Mouse (Mus musculus): ENCODE measurements at regions not wholly inside any gene's neighbourhood (a gene's known extent, or its start where the extent isn't known, plus 50 kb on each side); places are given as distances from the start of the nearest gene placed in this dataset.
A peak's percentile ranks its signal among the peaks of the same experiment; 100 is the strongest.

DNA sequence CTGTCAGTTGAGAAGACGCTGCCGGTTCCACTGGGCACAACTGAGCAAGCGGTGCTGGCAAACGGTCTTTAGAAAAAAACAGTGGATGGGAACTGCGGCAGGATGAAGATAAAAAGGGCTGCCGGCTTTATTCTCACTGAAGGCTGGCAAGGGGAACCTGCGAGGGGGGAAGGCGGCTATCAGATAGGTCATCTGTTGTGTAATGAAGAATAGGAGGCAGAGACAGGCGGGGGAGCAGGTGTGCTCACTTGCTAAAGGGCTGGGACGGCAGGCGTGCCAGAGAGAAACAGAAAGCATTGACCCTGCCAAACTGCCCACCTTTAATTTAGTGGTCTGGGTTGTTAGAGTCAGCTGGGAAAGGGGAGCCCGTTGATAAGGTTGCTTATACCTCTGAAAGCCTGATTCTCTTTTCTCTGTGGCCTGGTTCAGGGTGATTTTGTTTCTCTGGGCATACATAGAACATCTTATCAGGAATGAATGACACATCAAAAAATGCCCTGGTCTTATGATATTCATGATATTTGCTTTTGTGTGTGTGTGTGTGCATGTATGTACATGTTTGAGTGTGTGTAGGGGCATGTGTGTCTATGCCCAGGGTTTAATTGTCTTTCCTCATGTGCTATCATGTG is 93.7 kb upstream of the Mki67 start:
- Histone ChIP-seq H3K4me1 (replicated peaks; ENCODE audit: control insufficient read depth, insufficient read depth, low read length) (peaks cover 5% of the 10 kb centered on the region; the same call in 1 of the 2 replicates), H3K27ac (ENCODE audit: low read length) (no peak overlapping the region)
- 44% methylated on average over 12 of the region's 12 CpGs for WGBS

DNA sequence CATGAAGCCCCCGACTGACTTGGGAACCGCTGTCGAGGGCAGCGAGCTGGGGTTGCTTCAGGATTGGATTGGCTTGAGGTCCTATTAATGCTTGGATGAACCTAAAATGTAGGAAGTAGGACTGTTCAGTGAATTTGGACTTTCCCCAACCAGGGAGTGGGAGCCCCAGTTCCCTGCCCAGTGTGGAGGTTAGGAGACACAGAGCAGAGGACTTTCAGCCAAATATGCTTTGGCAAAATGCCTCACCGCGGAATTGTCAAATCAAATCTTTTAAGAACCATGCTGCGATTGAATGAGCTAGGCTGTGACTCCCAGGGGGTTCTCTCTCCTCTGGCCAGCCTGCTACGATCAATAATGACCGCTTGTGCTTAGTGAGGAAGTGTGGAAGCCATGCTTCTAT is 94.8 kb upstream of the Mki67 start:
- no peak overlapping the region for H3K9ac ChIP-seq (replicated peaks; ENCODE audit: low read depth, low read length)
- no peaks in the 10 kb centered on the region for H3K36me3 ChIP-seq (ENCODE audit: control insufficient read depth, insufficient read depth)
- peaks cover 5% of the 10 kb centered on the region; the same call in 1 of the 2 replicates for H3K4me1 ChIP-seq (replicated peaks; ENCODE audit: control insufficient read depth, insufficient read depth, low read length)
- H3K4me3 ChIP-seq (replicated peaks; ENCODE audit: low read length) = no peak overlapping the region
- no peaks in the 10 kb centered on the region; the same call in 1 of the 2 replicates for H3K27me3 ChIP-seq (replicated peaks; ENCODE audit: control insufficient read depth, insufficient read depth, low read length)
- WGBS = 70% methylated on average over 9 of the region's 9 CpGs
- no peak overlapping the region for H3K27ac ChIP-seq (ENCODE audit: low read length)
- ATAC-seq = no peak
- no peak overlapping the region for H3K4me2 ChIP-seq (ENCODE audit: low read length)
- H3K9me3 ChIP-seq (ENCODE audit: control insufficient read depth, low read length) = no peaks in the 10 kb centered on the region

More for the DNA sequence above, 93.7 kb upstream of the Mki67 start:
- Histone ChIP-seq H3K4me3 (replicated peaks; ENCODE audit: low read length) (no peak overlapping the region), H3K9ac (replicated peaks; ENCODE audit: low read depth, low read length) (no peak overlapping the region), H3K36me3 (ENCODE audit: control insufficient read depth, insufficient read depth) (no peaks in the 10 kb centered on the region), H3K9me3 (ENCODE audit: control insufficient read depth, low read length) (no peaks in the 10 kb centered on the region), H3K27me3 (replicated peaks; ENCODE audit: control insufficient read depth, insufficient read depth, low read length) (no peaks in the 10 kb centered on the region; the same call in 1 of the 2 replicates), H3K4me2 (ENCODE audit: low read length) (no peak overlapping the region)
- no peak for ATAC-seq

DNA sequence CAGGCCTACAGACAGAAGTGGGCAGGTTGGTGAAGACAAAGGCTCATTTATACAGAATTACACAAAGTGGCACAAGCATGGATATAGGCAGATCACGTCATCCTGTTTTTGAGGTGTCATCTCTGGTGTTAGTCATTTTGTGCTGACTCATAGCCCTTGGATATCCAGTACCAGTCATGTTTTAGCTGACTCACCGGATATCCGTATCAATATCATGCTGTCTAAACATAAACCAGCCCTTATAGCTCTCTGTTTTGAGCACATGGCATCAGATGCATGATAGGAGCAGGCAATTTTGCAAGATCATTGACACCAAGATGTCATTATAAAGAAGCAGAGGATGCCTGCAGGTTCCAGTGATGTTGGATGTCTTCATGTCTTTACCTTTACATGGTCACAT is 97.5 kb upstream of the Mki67 start:
- ATAC-seq = no peak
- Histone ChIP-seq H3K36me3 (ENCODE audit: control insufficient read depth, insufficient read depth) (no peaks in the 10 kb centered on the region), H3K4me2 (ENCODE audit: low read length) (no peak overlapping the region), H3K9ac (replicated peaks; ENCODE audit: low read depth, low read length) (no peak overlapping the region), H3K9me3 (ENCODE audit: control insufficient read depth, low read length) (no peaks in the 10 kb centered on the region), H3K4me3 (replicated peaks; ENCODE audit: low read length) (no peak overlapping the region), H3K4me1 (replicated peaks; ENCODE audit: control insufficient read depth, insufficient read depth, low read length) (peaks cover 5% of the 10 kb centered on the region; the same call in 1 of the 2 replicates), H3K27me3 (replicated peaks; ENCODE audit: control insufficient read depth, insufficient read depth, low read length) (no peaks in the 10 kb centered on the region; the same call in 1 of the 2 replicates), H3K27ac (ENCODE audit: low read length) (no peak overlapping the region)
- WGBS = 92% methylated on average over 3 of the region's 3 CpGs

DNA sequence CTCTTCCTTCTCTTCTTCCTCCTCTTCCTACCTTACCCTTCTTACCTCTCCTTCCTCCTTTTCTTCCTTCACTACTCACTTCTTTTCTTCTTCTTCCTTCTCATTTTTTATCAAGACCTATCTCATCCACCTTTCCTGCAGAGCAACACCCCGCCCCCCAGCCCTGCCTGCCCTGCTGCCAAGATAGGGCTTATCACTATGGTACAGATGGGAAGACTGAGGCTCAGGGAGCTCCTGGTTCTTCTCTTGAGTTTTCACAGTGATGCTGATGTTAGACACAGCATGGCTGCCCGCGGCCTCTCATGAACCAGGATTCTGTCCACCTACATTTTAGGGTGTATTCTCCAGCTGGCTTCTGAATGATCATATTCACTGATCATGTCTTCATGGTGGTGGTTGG is 100.0 kb upstream of the Mki67 start:
- ATAC-seq = no peak
- no peaks in the 10 kb centered on the region; the same call in 1 of the 2 replicates for H3K27me3 ChIP-seq (replicated peaks; ENCODE audit: control insufficient read depth, insufficient read depth, low read length)
- no peak overlapping the region for H3K4me2 ChIP-seq (ENCODE audit: low read length)
- H3K4me1 ChIP-seq (replicated peaks; ENCODE audit: control insufficient read depth, insufficient read depth, low read length) = no peaks in the 10 kb centered on the region
- H3K27ac ChIP-seq (ENCODE audit: low read length) = no peak overlapping the region
- no peaks in the 10 kb centered on the region for H3K36me3 ChIP-seq (ENCODE audit: control insufficient read depth, insufficient read depth)
- no peak overlapping the region for H3K4me3 ChIP-seq (replicated peaks; ENCODE audit: low read length)
- H3K9me3 ChIP-seq (ENCODE audit: control insufficient read depth, low read length) = no peaks in the 10 kb centered on the region
- H3K9ac ChIP-seq (replicated peaks; ENCODE audit: low read depth, low read length) = no peak overlapping the region
- 98% methylated on average over 3 of the region's 3 CpGs for WGBS

DNA sequence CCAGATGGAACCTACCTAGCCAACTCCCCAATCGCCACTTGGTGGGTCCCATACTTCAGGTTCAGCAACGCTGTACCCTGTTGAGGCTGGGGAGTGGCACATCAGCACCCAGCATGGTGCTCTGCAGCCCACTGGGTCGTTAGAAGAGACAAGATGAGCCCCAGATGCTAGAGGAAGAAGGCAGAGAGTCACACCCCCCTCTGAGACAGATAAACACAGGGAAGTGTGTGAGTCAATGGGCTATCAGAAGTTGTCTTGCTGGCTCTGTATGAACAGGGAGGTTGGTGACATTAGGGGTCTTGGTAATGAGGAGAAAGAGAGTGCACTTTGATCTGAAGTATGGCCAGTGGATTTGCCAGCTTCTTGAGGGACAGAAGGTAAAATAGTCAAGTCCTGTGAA is 101.7 kb upstream of the Mki67 start:
- Histone ChIP-seq H3K4me2 (ENCODE audit: low read length) (no peak overlapping the region), H3K27me3 (replicated peaks; ENCODE audit: control insufficient read depth, insufficient read depth, low read length) (no peaks in the 10 kb centered on the region; the same call in 1 of the 2 replicates), H3K4me3 (replicated peaks; ENCODE audit: low read length) (no peak overlapping the region), H3K36me3 (ENCODE audit: control insufficient read depth, insufficient read depth) (no peaks in the 10 kb centered on the region), H3K9ac (replicated peaks; ENCODE audit: low read depth, low read length) (no peak overlapping the region), H3K27ac (ENCODE audit: low read length) (no peak overlapping the region), H3K9me3 (ENCODE audit: control insufficient read depth, low read length) (no peaks in the 10 kb centered on the region), H3K4me1 (replicated peaks; ENCODE audit: control insufficient read depth, insufficient read depth, low read length) (no peaks in the 10 kb centered on the region)
- WGBS = 63% methylated on average over 3 of the region's 3 CpGs
- ATAC-seq = no peak

DNA sequence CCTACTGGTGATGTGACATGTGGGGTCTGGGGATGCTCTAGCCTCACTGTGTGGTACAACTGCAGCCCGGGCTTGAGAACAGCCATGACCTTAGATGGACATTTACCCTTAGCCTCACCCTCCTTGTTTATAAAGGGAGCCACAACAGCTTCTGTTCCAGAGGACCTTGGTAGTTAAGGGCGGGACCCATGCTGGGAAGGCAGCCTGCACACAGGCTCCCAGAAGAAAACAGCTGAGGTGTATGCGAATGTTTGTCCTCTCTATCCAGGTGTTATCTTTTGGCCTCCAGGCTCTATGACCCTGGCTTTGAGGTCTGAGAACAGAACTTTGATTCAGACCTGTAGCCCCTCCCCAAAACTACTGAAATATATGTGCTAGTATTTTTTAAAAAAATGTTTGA is 102.1 kb upstream of the Mki67 start:
- Histone ChIP-seq H3K9ac (replicated peaks; ENCODE audit: low read depth, low read length) (no peak overlapping the region), H3K4me2 (ENCODE audit: low read length) (no peak overlapping the region), H3K4me3 (replicated peaks; ENCODE audit: low read length) (no peak overlapping the region), H3K4me1 (replicated peaks; ENCODE audit: control insufficient read depth, insufficient read depth, low read length) (no peaks in the 10 kb centered on the region), H3K27me3 (replicated peaks; ENCODE audit: control insufficient read depth, insufficient read depth, low read length) (no peaks in the 10 kb centered on the region; the same call in 1 of the 2 replicates), H3K27ac (ENCODE audit: low read length) (no peak overlapping the region), H3K36me3 (ENCODE audit: control insufficient read depth, insufficient read depth) (no peaks in the 10 kb centered on the region), H3K9me3 (ENCODE audit: control insufficient read depth, low read length) (no peaks in the 10 kb centered on the region)
- 91% methylated on average over 3 of the region's 3 CpGs for WGBS
- ATAC-seq = no peak

DNA sequence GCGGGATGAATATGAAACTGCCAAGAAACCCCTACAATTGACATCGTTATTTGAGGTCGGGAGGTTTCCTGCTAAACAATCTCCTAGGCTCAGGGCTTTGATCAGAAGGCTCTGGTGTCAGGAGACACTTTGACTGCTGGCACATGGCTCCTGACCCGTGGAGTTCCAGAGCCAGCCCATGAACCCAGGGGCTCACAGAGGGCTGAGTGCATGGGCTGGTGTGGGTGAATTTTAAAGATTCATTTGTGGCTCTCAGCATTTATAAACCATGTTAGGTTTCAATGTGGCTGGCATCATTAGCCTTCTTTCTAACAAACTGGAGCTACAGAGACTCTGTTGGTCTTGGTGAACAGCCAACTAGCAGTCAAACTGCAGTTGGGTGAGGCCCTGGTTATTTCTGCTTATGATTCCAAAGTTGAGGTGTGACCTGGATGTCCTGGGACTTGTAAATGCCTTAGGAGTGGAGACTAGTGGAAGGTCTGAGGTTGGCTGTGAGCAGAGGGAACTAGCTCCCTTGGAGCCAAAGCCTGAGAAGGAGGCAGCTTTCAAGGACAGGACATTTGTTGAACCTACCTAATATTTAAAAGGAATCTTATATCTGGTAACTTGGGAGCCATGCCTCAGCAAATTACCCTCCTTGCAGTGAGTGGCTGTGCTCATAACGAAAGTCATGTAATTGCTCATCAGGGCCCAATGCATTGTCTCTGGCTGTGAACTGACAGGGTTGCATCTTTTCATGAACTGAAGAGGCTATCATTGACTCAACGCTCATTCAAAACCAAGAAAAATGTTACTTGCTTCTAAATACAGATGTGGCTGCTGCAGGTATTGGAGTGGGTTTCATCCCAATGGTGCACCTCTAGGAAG is 108.0 kb upstream of the Mki67 start:
- Histone ChIP-seq H3K9me3 (ENCODE audit: control insufficient read depth, low read length) (no peaks in the 10 kb centered on the region), H3K36me3 (ENCODE audit: control insufficient read depth, insufficient read depth) (no peaks in the 10 kb centered on the region), H3K4me2 (ENCODE audit: low read length) (no peak overlapping the region), H3K9ac (replicated peaks; ENCODE audit: low read depth, low read length) (no peak overlapping the region), H3K4me1 (replicated peaks; ENCODE audit: control insufficient read depth, insufficient read depth, low read length) (no peaks in the 10 kb centered on the region), H3K27me3 (replicated peaks; ENCODE audit: control insufficient read depth, insufficient read depth, low read length) (no peaks in the 10 kb centered on the region), H3K27ac (ENCODE audit: low read length) (no peak overlapping the region), H3K4me3 (replicated peaks; ENCODE audit: low read length) (no peak overlapping the region)
- 71% methylated on average over 6 of the region's 6 CpGs for WGBS
- ATAC-seq = no peak

DNA sequence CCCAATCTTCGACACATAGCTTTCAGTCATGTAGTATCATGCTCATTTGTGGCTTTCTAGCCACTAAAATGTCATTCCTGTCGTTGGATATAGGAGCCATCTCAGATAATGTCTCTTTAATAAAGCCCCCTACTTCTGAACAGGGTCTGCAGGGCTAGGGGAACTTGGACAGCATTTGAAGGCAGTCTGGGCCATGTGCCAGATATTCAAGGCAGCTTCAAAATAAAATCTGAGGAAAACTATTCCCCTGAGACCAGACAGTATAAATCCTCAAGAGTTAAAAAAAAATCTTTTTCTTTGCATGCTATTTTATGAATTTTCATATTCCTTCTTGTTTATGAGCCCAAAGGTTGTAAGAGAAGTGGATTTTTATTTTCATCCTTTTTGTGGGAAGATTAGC is 113.1 kb upstream of the Mki67 start:
- no peaks in the 10 kb centered on the region; the same call in 1 of the 2 replicates for H3K27me3 ChIP-seq (replicated peaks; ENCODE audit: control insufficient read depth, insufficient read depth, low read length)
- no peak overlapping the region for H3K27ac ChIP-seq (ENCODE audit: low read length)
- H3K9ac ChIP-seq (replicated peaks; ENCODE audit: low read depth, low read length) = no peak overlapping the region
- H3K36me3 ChIP-seq (ENCODE audit: control insufficient read depth, insufficient read depth) = no peaks in the 10 kb centered on the region
- no peaks in the 10 kb centered on the region for H3K9me3 ChIP-seq (ENCODE audit: control insufficient read depth, low read length)
- no peak overlapping the region for H3K4me2 ChIP-seq (ENCODE audit: low read length)
- no peak overlapping the region for H3K4me3 ChIP-seq (replicated peaks; ENCODE audit: low read length)
- no peak for ATAC-seq
- H3K4me1 ChIP-seq (replicated peaks; ENCODE audit: control insufficient read depth, insufficient read depth, low read length) = peaks cover 7% of the 10 kb centered on the region
- WGBS = 59% methylated on average over 2 of the region's 2 CpGs

DNA sequence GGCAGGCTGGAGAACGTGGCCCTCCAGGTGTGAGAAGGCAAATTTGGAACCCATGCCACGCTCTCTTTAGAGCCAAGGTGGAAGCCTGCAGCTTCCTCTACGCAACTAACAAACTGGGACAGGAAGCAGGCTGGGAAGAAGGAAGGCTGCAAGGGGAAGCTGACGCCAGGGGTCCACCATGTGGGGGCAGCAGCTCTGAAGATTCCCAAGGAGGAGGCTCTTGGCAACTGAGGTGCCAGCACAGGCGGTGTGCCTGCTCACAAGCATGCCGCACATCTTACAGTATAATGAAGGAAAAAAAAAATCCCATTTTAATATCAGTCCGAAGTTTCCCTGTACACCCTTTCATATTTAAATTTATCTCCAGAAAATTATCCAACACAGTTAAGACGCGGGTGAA is 117.3 kb upstream of the Mki67 start:
- no peak overlapping the region for H3K4me2 ChIP-seq (ENCODE audit: low read length)
- ATAC-seq = peak; percentile 37; the same call in 1 of the 2 replicates
- no peak overlapping the region for H3K9ac ChIP-seq (replicated peaks; ENCODE audit: low read depth, low read length)
- peaks cover 4% of the 10 kb centered on the region for H3K27me3 ChIP-seq (replicated peaks; ENCODE audit: control insufficient read depth, insufficient read depth, low read length)
- no peaks in the 10 kb centered on the region for H3K9me3 ChIP-seq (ENCODE audit: control insufficient read depth, low read length)
- no peak overlapping the region for H3K4me3 ChIP-seq (replicated peaks; ENCODE audit: low read length)
- WGBS = 43% methylated on average over 9 of the region's 9 CpGs
- no peak overlapping the region for H3K27ac ChIP-seq (ENCODE audit: low read length)
- no peaks in the 10 kb centered on the region for H3K36me3 ChIP-seq (ENCODE audit: control insufficient read depth, insufficient read depth)
- peaks cover 16% of the 10 kb centered on the region for H3K4me1 ChIP-seq (replicated peaks; ENCODE audit: control insufficient read depth, insufficient read depth, low read length)
